Mouse (Mus musculus): ENCODE results near the gene Abhd17c.
"Not testable (repeated sequence)": the region's sequence is repeated elsewhere in the genome, so short reads cannot be mapped to it uniquely, and the experiment has no call there.

The Abhd17c gene

GRCm38 (mm10) chr7:84152374-84152773, 681 bp upstream of the Abhd17c start:
- no peak for DNase-seq

DNA sequence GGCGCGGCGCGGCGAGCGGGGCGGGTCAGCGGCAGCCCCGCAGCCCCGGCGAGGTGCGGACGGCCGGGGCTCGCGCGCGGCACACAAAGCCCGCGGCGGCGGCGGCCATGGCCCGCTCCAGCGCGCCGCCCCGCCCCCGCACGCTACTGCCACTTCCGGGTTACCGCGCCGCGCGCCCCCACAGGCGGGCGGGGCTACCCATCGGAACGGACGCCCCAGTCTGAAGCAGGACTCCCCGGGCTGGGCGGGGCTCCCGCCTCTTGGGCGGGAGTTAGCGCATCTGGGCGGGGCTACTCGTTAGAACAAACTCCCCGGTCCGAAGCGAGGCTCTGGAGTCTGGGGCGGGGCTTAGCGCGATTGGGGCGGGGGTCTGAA, 254 bp upstream of the Abhd17c start:
- DNase-seq = peak; percentile 95

GRCm38 (mm10) chr7:84150361-84151000, 1.2 kb downstream of the Abhd17c start:
- no peak for DNase-seq

- DNase-seq = peak; percentile 55
Measured at GRCm38 (mm10) chr7:84149821-84150220, 1.9 kb downstream of the Abhd17c start.

GRCm38 (mm10) chr7:84148896-84149295, 2.8 kb downstream of the Abhd17c start:
- no peak for DNase-seq

DNA sequence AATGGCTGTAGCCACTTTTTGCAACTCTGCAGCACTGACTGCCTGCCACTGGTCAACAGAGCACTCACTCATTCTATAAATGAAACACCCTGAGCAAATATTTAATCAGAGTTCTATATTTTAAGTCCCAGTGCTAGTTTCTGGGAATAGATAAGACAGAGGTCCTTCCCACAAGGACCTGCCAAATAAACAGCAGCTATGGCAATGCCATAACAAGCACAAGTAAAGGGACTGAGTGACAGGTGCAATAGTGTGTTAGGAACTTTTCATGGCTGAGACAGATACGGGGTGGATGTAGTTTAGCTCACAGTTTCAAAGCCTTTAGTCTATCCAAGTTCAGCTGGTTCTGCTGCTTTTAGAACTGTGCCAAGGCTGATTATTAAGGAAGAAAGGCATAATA, 3.9 kb downstream of the Abhd17c start:
- DNase-seq = no peak

GRCm38 (mm10) chr7:84145633-84146032, 6.1 kb downstream of the Abhd17c start:
- DNase-seq = peak; percentile 81

- DNase-seq = no peak
Measured at GRCm38 (mm10) chr7:84142736-84143473, 8.8 kb downstream of the Abhd17c start.

GRCm38 (mm10) chr7:84142196-84142595, 9.5 kb downstream of the Abhd17c start:
- no peak for DNase-seq

GRCm38 (mm10) chr7:84139566-84139965, 12.1 kb downstream of the Abhd17c start:
- DNase-seq = no peak

GRCm38 (mm10) chr7:84138731-84139130, 13.0 kb downstream of the Abhd17c start:
- no peak for DNase-seq

GRCm38 (mm10) chr7:84137779-84138178, 13.9 kb downstream of the Abhd17c start:
- no peak for DNase-seq

GRCm38 (mm10) chr7:84135799-84136700, 15.6 kb downstream of the Abhd17c start:
- DNase-seq = peak; percentile 66

GRCm38 (mm10) chr7:84132704-84133103, 19.0 kb downstream of the Abhd17c start:
- DNase-seq = peak; percentile 92

DNA sequence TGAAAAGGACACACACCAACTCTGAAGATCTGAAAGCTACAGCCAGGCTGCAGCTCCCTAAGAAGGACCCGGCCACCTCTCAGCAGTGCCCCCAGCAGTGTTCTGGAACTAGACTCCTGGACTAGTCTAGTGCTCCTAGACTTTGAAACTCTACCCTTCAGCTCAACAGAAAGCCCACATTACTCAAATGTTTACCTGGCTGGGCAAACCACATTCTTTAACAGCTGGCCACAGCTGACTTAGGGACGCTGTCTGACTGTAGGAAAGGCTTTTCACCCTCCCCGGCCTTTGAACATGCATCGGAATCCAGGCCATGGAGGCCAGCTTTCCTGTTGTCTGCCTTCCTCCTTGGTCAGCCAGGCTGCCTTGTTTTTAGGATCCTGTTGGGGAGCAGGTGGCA, 20.0 kb downstream of the Abhd17c start:
- no peak for DNase-seq

- peak; percentile 66 for DNase-seq
Measured at GRCm38 (mm10) chr7:84128661-84129060, 23.0 kb downstream of the Abhd17c start.

DNA sequence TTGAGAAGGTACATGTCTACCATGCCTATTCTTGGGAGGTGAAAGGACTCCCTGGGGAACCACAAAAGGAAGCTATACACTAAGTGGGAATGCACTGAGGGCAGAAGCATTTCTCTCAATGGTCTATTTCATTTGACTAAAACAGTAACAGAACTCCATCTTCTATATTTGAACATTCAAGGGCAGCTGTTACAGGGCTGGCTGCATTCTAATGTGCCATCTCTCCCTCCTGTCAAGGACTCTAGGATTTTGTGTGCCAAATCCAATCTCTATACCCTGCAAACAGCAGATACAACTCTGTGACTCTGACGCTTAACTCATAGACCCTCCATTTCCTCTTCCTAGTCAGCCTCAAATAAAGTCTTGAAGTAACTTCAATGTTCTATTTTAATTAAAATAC, 26.0 kb downstream of the Abhd17c start:
- no peak for DNase-seq

DNA sequence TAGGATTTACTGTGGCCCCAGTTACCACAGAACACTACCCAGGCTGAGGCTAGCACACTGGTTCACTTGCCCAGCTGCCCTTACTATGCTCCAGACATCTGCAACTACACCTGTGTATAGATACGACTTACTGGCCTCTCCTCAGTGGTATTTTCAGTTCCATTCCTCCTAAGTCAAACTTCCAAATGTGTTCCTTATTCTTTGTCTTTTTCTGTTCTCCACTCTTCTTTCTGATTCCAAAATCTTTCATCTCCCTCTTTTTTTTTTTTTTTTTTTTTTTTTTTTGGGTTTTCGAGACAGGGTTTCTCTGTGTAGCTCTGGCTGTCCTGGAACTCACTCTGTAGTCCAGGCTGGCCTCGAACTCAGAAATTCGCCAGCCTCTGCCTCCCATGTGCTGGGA, 28.0 kb downstream of the Abhd17c start:
- DNase-seq = not testable (repeated sequence)

GRCm38 (mm10) chr7:84121778-84122177, 29.9 kb downstream of the Abhd17c start:
- DNase-seq = no peak

DNA sequence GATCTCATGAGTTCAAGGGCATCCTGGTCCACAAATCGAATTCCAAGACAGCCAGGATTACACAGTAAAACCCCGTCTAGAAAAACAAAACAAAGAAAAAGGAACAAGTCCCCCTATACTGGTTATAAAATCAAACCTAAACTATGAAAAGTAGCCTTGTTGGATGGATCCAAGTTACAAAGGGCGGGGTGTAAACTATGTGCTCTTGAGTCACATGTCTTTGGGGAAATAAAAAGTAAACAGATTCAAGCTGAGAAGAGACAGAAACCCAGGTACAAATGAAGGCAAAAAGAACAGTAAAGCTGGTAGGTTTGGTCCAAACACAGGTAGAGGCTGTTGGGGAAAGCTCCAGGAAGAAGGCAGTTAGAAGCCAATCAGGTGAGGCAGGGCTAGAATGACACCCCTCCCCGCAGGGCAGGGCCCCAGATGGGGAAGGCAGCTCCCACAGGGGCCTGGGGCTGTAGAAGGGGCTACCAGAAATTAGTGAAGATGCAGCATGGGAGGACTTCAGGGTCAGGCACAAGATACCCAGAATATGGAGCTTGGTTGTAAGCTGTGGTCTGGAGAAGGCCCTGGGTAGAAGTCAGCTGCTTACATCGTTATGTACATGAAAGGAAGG, 31.4 kb downstream of the Abhd17c start:
- no peak for DNase-seq

GRCm38 (mm10) chr7:84119216-84120105, 32.2 kb downstream of the Abhd17c start:
- no peak for DNase-seq

GRCm38 (mm10) chr7:84117543-84118122, 34.1 kb downstream of the Abhd17c start:
- DNase-seq = no peak
